Mouse (Mus musculus) ES-E14 (cell line): Measurements from ENCODE around the gene Kras. TPM values are rescaled to one million over a fixed set of nuclear protein-coding genes. Genes with fewer than 3 reads are reported as not detected.

Experiments
- DNase-seq: peaks from one replicate; pipeline ENCODE4 v3.0.0-alpha.2; 2013; ENCODE audit warnings: low read depth, low spot score
- H3K27ac ChIP-seq: 2 replicates; pipeline ENCODE4 v1.5.1; 2012; ENCODE audit warnings: low read depth, mild to moderate bottlenecking, low read length, moderate library complexity, mixed read lengths; ENCODE audit not compliant: poor library complexity, insufficient read depth, severe bottlenecking
- H3K36me3 ChIP-seq: 2 replicates; pipeline ENCODE4 v1.6.1; 2012; ENCODE audit warnings: mild to moderate bottlenecking, low read length, moderate library complexity, mixed read lengths; ENCODE audit not compliant: control insufficient read depth, poor library complexity, insufficient read depth, severe bottlenecking
- H3K4me1 ChIP-seq, 2 experiments: fragments of 150-350 bp in 1 of 2; sonication (generic) in 1 of 2; 2 replicates each; pipeline ENCODE4 v1.6.1; 2012; ENCODE audit warnings: low read length in 2 of 2, mild to moderate bottlenecking in 1 of 2, mixed read lengths in 1 of 2; ENCODE audit not compliant: control insufficient read depth in 2 of 2, insufficient read depth in 2 of 2, poor library complexity in 1 of 2
- H3K4me3 ChIP-seq, 2 experiments: fragments of 150-350 bp in 1 of 2; sonication (generic) in 1 of 2; 2 replicates each; pipeline ENCODE4 v1.5.1; 2012; ENCODE audit warnings: low read length in 2 of 2, low read depth in 1 of 2, mild to moderate bottlenecking in 1 of 2, mixed read lengths in 1 of 2; ENCODE audit not compliant: insufficient read depth in 1 of 2, poor library complexity in 1 of 2, severe bottlenecking in 1 of 2
- H3K9ac ChIP-seq: 2 replicates; pipeline ENCODE4 v1.6.1; 2012; ENCODE audit warnings: low read depth, mild to moderate bottlenecking, low read length, mixed read lengths; ENCODE audit not compliant: poor library complexity, insufficient read depth, severe bottlenecking
- H3K9me3 ChIP-seq: fragments of 150-350 bp; sonication (generic); 2 replicates; pipeline ENCODE4 v1.6.1; 2012; ENCODE audit warnings: low read depth, mild to moderate bottlenecking, low read length; ENCODE audit not compliant: control insufficient read depth, insufficient read depth
- CHD2 ChIP-seq: IDR thresholded peaks from 2 replicates; pipeline ENCODE4 v1.6.1; 2014; ENCODE audit warnings: mild to moderate bottlenecking, low read depth, low read length, inconsistent platforms
- HCFC1 ChIP-seq: IDR thresholded peaks from 2 replicates; pipeline ENCODE4 v1.6.1; 2012; ENCODE audit warnings: low read length, inconsistent platforms, borderline replicate concordance; ENCODE audit not compliant: insufficient read depth
- MAFK ChIP-seq: IDR thresholded peaks from 2 replicates; pipeline ENCODE4 v1.6.1; 2014; ENCODE audit warnings: mild to moderate bottlenecking, low read depth, low read length, inconsistent platforms; ENCODE audit not compliant: insufficient read depth
- ZC3H11A ChIP-seq: IDR thresholded peaks from 2 replicates; pipeline ENCODE4 v1.6.1; 2012; ENCODE audit warnings: low read depth, mild to moderate bottlenecking, inconsistent platforms, low read length, borderline replicate concordance
- ZNF384 ChIP-seq: IDR thresholded peaks from 2 replicates; pipeline ENCODE4 v1.6.1; 2012; ENCODE audit warnings: low read depth, low read length, inconsistent platforms
- in situ Hi-C, 2 experiments: fragments of 600-800 bp; cut with MboI; formaldehyde crosslinking; loops; one replicate each; pipeline ENCODE4 v1.15.1; 2025; ENCODE audit warnings: low sequenced_read_pairs in 2 of 2, inconsistent platforms in 1 of 2; ENCODE audit not compliant: unreplicated experiment in 2 of 2
- total RNA-seq: library from RNA; depleted of rRNA; stranded (reverse); fragments of 300-350 nt; gene quantifications from 2 replicates; pipeline ENCODE4 v1.2.3, GENCODE M21; 2012; rRNA removed

Kras gene
- 29.3 and 32.0 TPM in 2 replicates for total RNA-seq

DNA sequence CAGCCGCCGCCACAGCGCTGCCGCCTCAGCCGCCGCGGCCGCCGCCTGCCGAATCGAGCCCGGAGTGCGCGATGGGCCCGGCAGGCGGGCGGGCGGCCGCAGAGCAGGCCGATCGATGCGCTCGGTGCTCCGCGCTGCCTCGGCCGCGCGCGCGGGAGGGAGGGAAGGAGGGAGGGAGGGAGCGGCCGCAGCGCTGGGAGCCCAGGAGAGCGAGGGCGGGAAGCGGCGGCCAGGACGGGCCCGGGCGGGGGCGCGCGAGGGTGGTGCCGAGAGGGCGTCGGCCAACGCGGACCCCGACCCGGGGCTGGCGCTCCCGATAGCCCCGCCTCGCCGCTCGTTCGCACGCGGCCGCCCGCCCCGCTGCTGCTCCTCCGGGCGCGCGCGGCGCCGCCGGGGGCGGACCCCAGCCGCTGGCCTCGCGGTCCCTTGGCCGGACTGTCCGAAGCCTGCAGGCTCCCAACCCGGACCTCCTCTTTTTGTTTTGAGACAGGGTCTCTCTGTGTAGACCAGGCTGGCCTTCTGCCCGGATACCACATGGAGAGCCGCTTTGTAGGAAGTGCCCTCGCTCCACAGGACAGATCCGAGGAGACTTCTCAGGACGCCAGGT, at the start of gene Kras:
Gene Kras (minus strand): TSS at position 55 of the 607 bp plus-strand sequence.
- H3K4me3 ChIP-seq, result peak within 1 kb of the TSS; percentile 95 to 99
- TF ChIP-seq HCFC1, result peak; percentile 81
- TF ChIP-seq CHD2, result no peak
- TF ChIP-seq MAFK, result no peak
- no peak for TF ChIP-seq ZC3H11A
- TF ChIP-seq ZNF384, result no peak
- H3K27ac ChIP-seq, result peak within 1 kb of the TSS; percentile 92
- in situ Hi-C loops, result loop anchor here in 1 of 2 experiments (10.0 kb wide), 1 partner anchor 95 kb away; no protein-coding TSS in a partner anchor
- H3K36me3 ChIP-seq, result peaks cover 2% of the 10 kb centered on the region
- DNase-seq, result peak; percentile 84
- peaks cover 0 to 2% of the 10 kb centered on the region in 2 experiments; a peak in 1 of 4 replicates for H3K4me1 ChIP-seq
- H3K9ac ChIP-seq, result peak within 1 kb of the TSS; percentile 99
- H3K9me3 ChIP-seq, result no peaks in the 10 kb centered on the region

DNA sequence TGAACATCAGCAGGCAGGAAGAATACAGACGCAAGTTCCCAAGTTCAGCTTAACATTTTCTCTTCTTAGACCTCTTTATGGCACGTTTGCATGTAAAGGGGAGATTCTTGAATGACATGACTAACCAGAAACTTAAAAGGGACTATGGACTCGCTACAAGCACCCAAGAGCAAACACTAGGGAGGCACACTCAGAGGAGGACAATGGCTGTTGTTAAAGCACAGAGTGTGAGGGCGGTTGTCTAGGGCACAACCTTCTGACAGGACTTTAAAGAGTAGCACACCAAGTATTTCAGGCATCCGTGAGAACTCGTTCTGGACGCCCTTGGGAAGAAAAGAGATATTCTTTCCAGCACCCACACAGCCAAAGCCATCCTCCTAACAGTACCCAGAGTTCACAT, 47.6 kb upstream of the Kras start:
- no peaks in the 10 kb centered on the region for H3K36me3 ChIP-seq
- no peak for TF ChIP-seq MAFK
- no peak for TF ChIP-seq CHD2
- TF ChIP-seq HCFC1, result no peak
- no peak for TF ChIP-seq ZNF384
- TF ChIP-seq ZC3H11A, result no peak
- peaks cover 0 to 3% of the 10 kb centered on the region in 2 experiments; a peak in 1 of 4 replicates for H3K4me1 ChIP-seq
- no peak for DNase-seq
- H3K9me3 ChIP-seq, result no peaks in the 10 kb centered on the region
- H3K4me3 ChIP-seq, result no peak overlapping the region
- no peak overlapping the region for H3K27ac ChIP-seq
- in situ Hi-C loops, result no loop called here
- no peak overlapping the region for H3K9ac ChIP-seq

DNA sequence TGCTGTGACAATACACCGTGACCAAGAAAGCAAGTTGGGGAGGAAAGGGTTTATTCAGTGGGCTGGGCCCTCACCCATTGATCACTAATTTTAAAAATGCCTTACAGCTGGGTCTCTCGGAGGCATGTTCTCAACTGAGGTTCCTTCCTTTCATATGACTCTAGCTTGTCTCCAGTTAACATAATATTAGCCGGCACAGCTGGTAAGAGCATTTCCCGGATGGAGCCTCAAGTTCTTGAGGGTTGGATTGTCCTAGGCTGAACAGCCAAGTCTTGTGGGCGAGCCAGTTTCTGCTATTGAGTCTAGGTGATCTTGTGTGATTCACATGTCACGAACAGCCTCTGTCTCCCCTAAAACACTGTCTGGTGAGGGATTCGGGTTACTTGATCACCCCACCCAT, 46.9 kb upstream of the Kras start:
- in situ Hi-C loops, result no loop called here
- no peaks in the 10 kb centered on the region for H3K9me3 ChIP-seq

DNA sequence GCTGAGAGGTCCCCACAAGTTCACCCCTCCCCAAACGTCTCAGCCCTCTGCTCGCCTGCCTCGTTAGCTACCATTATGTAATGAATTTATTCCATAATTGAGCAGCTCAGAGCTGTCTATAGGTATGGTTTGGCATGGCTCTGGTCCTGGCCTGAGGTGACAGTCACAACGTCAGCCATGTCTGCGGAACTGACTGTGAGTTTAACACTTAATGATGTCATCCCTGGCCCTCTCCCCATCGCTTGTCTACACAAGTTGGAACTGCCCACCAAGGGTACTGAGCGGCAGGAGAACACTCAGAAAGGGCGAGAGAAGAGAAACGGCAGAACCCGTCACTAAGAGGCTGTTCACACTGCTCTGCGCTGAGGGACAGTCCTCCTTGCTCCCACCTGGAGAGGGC, 45.1 kb upstream of the Kras start:
- in situ Hi-C loops, result no loop called here
- Histone ChIP-seq H3K36me3 (no peaks in the 10 kb centered on the region), H3K9ac (no peak overlapping the region), H3K4me1 (peaks cover 5 to 8% of the 10 kb centered on the region in 2 experiments; a peak in 2 of 4 replicates), H3K4me3 (no peak overlapping the region), H3K27ac (no peak overlapping the region), H3K9me3 (no peaks in the 10 kb centered on the region)
- TF ChIP-seq CHD2 (no peak), MAFK (no peak), ZNF384 (no peak), HCFC1 (no peak), ZC3H11A (no peak)
- no peak for DNase-seq

More for the DNA sequence above, 46.9 kb upstream of the Kras start:
- no peak overlapping the region for H3K9ac ChIP-seq
- no peak for DNase-seq
- no peaks in the 10 kb centered on the region for H3K36me3 ChIP-seq
- H3K27ac ChIP-seq, result no peak overlapping the region
- H3K4me1 ChIP-seq, result peaks cover 0 to 2% of the 10 kb centered on the region in 2 experiments; a peak in 1 of 4 replicates
- no peak overlapping the region for H3K4me3 ChIP-seq
- TF ChIP-seq HCFC1 (no peak), ZNF384 (no peak), CHD2 (no peak), MAFK (no peak)

DNA sequence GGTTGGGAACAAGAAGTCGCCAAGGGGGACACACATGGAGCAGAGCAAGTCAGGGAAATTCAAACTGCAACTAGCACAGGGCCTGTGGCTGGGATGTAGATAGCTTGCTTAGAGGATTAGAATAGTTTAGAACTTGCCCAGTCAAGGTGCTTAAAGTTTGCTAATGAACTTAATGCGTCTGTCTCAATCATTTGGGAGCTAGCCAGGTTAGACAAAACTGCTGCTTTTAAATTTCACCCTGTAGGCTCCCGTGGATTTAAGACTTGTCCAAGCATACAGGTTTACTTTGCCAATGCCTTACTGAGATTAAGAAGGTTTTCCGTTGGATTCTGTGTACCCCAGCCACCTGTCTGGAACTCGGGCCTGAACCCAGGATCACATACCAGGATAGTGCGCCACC, 43.1 kb upstream of the Kras start:
- in situ Hi-C loops, result no loop called here
- no peak for DNase-seq
- Histone ChIP-seq H3K36me3 (no peaks in the 10 kb centered on the region), H3K4me1 (peaks cover 5 to 8% of the 10 kb centered on the region in 2 experiments; a peak in 2 of 4 replicates), H3K27ac (no peak overlapping the region), H3K4me3 (no peak overlapping the region), H3K9ac (no peak overlapping the region), H3K9me3 (no peaks in the 10 kb centered on the region)
- TF ChIP-seq CHD2 (no peak), ZNF384 (no peak), MAFK (no peak), HCFC1 (no peak), ZC3H11A (no peak)
